Mouse (Mus musculus) layer of hippocampus, adult 2 months (tissue): ENCODE results near the gene Pygo2. TPM values are rescaled to one million over a fixed set of nuclear protein-coding genes. Genes with fewer than 3 reads are reported as not detected.

Experiments used
- DNase-seq, 2 experiments: peaks; one replicate each; pipeline ENCODE4 v3.0.0; 2022; ENCODE audit warnings: low spot score in 2 of 2
- H3K27ac ChIP-seq: fragments of 200-600 bp; 2 replicates; pipeline ENCODE4 v1.8.1; 2022
- H3K4me3 ChIP-seq: fragments of 200-600 bp; 2 replicates; pipeline ENCODE4 v1.8.1; 2022; ENCODE audit warnings: mild to moderate bottlenecking
- CTCF ChIP-seq: fragments of 200-600 bp; conservative IDR thresholded peaks from 2 replicates; pipeline ENCODE4 v1.8.1; 2022; ENCODE audit warnings: antibody characterized with exemption, mild to moderate bottlenecking, moderate library complexity
- long read RNA-seq, 2 experiments: library from polyadenylated mRNA; stranded (forward); transcript quantifications; one replicate each; pipeline ENCODE4 v2.0.0; 2021; ENCODE audit warnings: borderline mapping rate in 2 of 2
- total RNA-seq, 2 experiments: library from RNA; stranded (reverse); gene quantifications; 2 replicates each; pipeline ENCODE4 v1.2.3; 2021

Pygo2 gene
- total RNA-seq, result 10 to 100 TPM; 55.5 to 61.9 TPM
- long read RNA-seq, experiment 1, transcript Pygo2-201 (3 exons, 3,198 nt), result major isoform, 30 of 46 reads
- long read RNA-seq, experiment 1, partial matches to known transcripts, result 0 of 46 reads
- long read RNA-seq, experiment 1, other reads (novel, unspliced or antisense), result 12 of 46 reads
- long read RNA-seq, experiment 2, transcript Pygo2-201 (3 exons, 3,198 nt), result major isoform, 20 of 54 reads
- long read RNA-seq, experiment 2, partial matches to known transcripts, result 1 of 54 reads
- long read RNA-seq, experiment 2, other reads (novel, unspliced or antisense), result 32 of 54 reads

GRCm38 (mm10) chr3:89430171-89431159 is at the start of gene Pygo2:
TSS of gene Pygo2 (plus strand) at chr3:89430214.
- Histone ChIP-seq H3K4me3 (peak within 1 kb of the TSS; percentile 76), H3K27ac (peak within 1 kb of the TSS; percentile 93)
- DNase-seq, result peak; percentile 95 to 98
- TF ChIP-seq CTCF, result 0 out of 2 replicates have a peak, but pooled peaks have one; percentile 11

GRCm38 (mm10) chr3:89380291-89380690 is 49.7 kb upstream of the Pygo2 start:
- TF ChIP-seq CTCF, result no peak
- H3K27ac ChIP-seq, result no peak overlapping the region
- no peak for DNase-seq
- H3K4me3 ChIP-seq, result no peak overlapping the region

GRCm38 (mm10) chr3:89380711-89381110 is 49.3 kb upstream of the Pygo2 start:
- no peak overlapping the region for H3K4me3 ChIP-seq
- TF ChIP-seq CTCF, result no peak
- H3K27ac ChIP-seq, result no peak overlapping the region
- DNase-seq, result no peak

GRCm38 (mm10) chr3:89381233-89381632 is 48.8 kb upstream of the Pygo2 start:
- TF ChIP-seq CTCF, result no peak
- DNase-seq, result no peak
- Histone ChIP-seq H3K27ac (no peak overlapping the region), H3K4me3 (no peak overlapping the region)

- TF ChIP-seq CTCF, result no peak
- no peak overlapping the region for H3K4me3 ChIP-seq
- no peak for DNase-seq
- H3K27ac ChIP-seq, result no peak overlapping the region
These were observed 47.8 kb upstream of the Pygo2 start for GRCm38 (mm10) chr3:89382033-89382882.

- DNase-seq, result no peak
- no peak overlapping the region for H3K27ac ChIP-seq
- no peak overlapping the region for H3K4me3 ChIP-seq
- no peak for TF ChIP-seq CTCF
These were observed 47.1 kb upstream of the Pygo2 start for GRCm38 (mm10) chr3:89382950-89383349.

- Histone ChIP-seq H3K4me3 (no peak overlapping the region), H3K27ac (no peak overlapping the region)
- no peak for TF ChIP-seq CTCF
- no peak for DNase-seq
These were observed 46.3 kb upstream of the Pygo2 start for GRCm38 (mm10) chr3:89383651-89384255.

- H3K27ac ChIP-seq, result no peak overlapping the region
These were observed 45.5 kb upstream of the Pygo2 start for GRCm38 (mm10) chr3:89384331-89385076.

GRCm38 (mm10) chr3:89385451-89385850 is 44.6 kb upstream of the Pygo2 start:
- DNase-seq, result no peak
- no peak for TF ChIP-seq CTCF
- Histone ChIP-seq H3K27ac (no peak overlapping the region), H3K4me3 (no peak overlapping the region)

More at GRCm38 (mm10) chr3:89384331-89385076, 45.5 kb upstream of the Pygo2 start:
- no peak for TF ChIP-seq CTCF
- no peak for DNase-seq
- no peak overlapping the region for H3K4me3 ChIP-seq

- no peak for TF ChIP-seq CTCF
- Histone ChIP-seq H3K27ac (0 out of 2 replicates have a peak overlapping the region, but pooled peaks have one; percentile 75), H3K4me3 (no peak overlapping the region)
- no peak for DNase-seq
These were observed 43.3 kb upstream of the Pygo2 start for GRCm38 (mm10) chr3:89386438-89387420.
